Mouse (Mus musculus) heart, adult 2 months (tissue): Measurements from ENCODE around the gene Vps13d.

Experiments
- EP300 ChIP-seq: fragments of 200-500 bp; IDR thresholded peaks from 2 replicates; pipeline ENCODE4 v1.6.1; 2011; ENCODE audit warnings: low read depth, low read length, control low read depth; ENCODE audit not compliant: insufficient read depth
- POLR2A ChIP-seq: fragments of 200-500 bp; IDR thresholded peaks from 2 replicates; pipeline ENCODE4 v1.6.1; 2011; ENCODE audit warnings: mild to moderate bottlenecking, low read depth, low read length, control low read depth; ENCODE audit not compliant: insufficient read depth

- no peak for TF ChIP-seq POLR2A
- TF ChIP-seq EP300: no peak
Observed at GRCm38 (mm10) chr4:144961232-144961631, 233.6 kb downstream of the Vps13d start.
